Mouse (Mus musculus): ENCODE measurements around the gene Ldhd.

DNA sequence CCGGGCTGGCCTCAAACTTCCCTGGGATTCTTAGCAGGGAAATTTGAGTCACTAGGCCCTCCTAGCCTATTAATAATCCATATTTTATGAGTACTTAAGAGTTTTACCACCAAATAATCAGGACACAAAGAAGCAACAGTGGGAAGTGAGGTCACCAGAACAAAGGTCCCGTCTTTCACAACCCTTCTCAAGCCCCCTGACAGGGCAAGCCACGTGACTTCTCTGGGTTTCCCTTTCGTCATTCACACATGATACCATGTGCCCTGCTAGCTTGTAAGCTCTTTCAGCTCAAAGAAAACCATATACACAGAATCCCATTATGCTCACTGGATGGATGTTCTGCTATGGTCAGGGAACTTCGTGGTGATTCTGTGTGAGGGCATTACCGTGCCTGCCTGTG, 12.4 kb downstream of the Ldhd start:
- no peak for TF ChIP-seq GATA1 (IDR thresholded peaks at IDR 0.05; ENCODE audit: borderline replicate concordance, low read length)
- TF ChIP-seq FLI1 (IDR thresholded peaks at IDR 0.05; ENCODE audit: low read length) = no peak
